ENCODE assay signal across 8 mouse cellular contexts in the genomic region with DNA sequence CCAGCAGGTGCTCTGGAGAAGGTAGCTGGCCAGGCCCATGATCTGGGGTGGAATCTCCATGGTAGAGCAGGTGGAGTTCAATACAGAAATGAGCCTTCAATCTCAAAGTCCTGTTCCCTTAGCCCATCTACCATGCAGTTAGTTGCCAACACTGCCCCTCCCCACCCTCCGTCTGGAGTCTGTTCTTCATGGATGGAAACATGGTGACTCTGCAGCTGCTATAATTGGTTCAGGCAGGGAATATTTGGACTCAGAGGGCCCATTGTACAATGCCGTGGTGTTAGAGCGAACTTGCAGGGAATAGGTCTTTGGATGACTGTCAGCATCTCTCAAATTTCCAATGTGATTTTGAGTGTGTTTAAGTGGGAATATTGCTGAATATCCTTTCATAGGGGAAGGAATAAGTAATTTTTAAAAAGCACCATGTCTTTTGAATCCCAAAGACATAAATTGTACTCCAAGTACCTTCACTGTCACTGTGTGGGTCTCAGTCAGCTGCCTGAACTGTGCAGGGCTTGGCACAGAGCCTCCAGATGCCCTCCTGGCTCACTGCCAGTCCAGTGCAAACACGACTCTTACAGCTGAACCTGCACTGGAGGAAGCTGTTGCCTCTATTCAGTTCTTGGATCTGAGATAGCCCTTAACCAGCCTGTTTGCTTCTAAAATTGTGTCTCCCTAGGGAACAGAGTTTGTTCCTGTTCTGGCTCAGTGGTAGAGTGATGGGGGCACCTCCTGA.
DNase-seq lines count a peak whose midpoint lies in the region; ATAC-seq and TF ChIP-seq lines count a peak whose summit lies in the region.

No protein-coding gene starts in this region.

- no peak overlapping the region for H3K4me3 ChIP-seq in heart, embryonic 14.5 days (ENCODE audit: control insufficient read depth in 1 of 2, insufficient read depth in 1 of 2, low read depth in 1 of 2, low read length in 2 of 2)
- H3K4me3 ChIP-seq in lung, embryonic 14.5 days (ENCODE audit: low read depth, low read length) = no peak overlapping the region
- H3K4me3 ChIP-seq in embryonic facial prominence, embryonic 14.5 days (ENCODE audit: low read depth, low read length) = no peak overlapping the region

- peak; percentile 76 for ATAC-seq in heart, embryonic 14.5 days (ENCODE audit: insufficient number of reproducible peaks, insufficient read depth, low FRiP score, low read depth)
- no peak; the same call in 1 of the 2 replicates for ATAC-seq in lung, embryonic 14.5 days (ENCODE audit: insufficient read depth)
- ATAC-seq in embryonic facial prominence, embryonic 14.5 days (ENCODE audit: low read depth) = no peak; the same call in 1 of the 2 replicates

- DNase-seq in heart, adult 8-10 months (ENCODE audit: low spot score) = no peak
- DNase-seq in lung, embryonic 14.5 days = peak; percentile 49
- DNase-seq in lung, postnatal 4 days = no peak
- DNase-seq in embryonic facial prominence, embryonic 14.5 days (ENCODE audit: low spot score) = peak; percentile 29
- DNase-seq in heart, postnatal 4 days = peak; percentile 70
- no peak for DNase-seq in ovary, postnatal 14 days (ENCODE audit: low spot score)
- no peak for DNase-seq in embryo, embryonic 10 days (ENCODE audit: low spot score)

- WGBS in heart, embryonic 14.5 days = 36% methylated on average over 4 of the region's 4 CpGs
- 58% methylated on average over 4 of the region's 4 CpGs for WGBS in lung, embryonic 14.5 days
- 33% methylated on average over 4 of the region's 4 CpGs for WGBS in embryonic facial prominence, embryonic 14.5 days

- peaks cover 9 to 16% of the 10 kb centered on the region in 2 experiments; a peak in 3 of 4 replicates for H3K4me1 ChIP-seq in heart, embryonic 14.5 days (ENCODE audit: control insufficient read depth in 2 of 2, insufficient read depth in 2 of 2, low read length in 2 of 2)
- H3K4me1 ChIP-seq in lung, embryonic 14.5 days (ENCODE audit: insufficient read depth) = no peaks in the 10 kb centered on the region
- H3K4me1 ChIP-seq in embryonic facial prominence, embryonic 14.5 days (ENCODE audit: control insufficient read depth, insufficient read depth, low read length) = no peaks in the 10 kb centered on the region

- no peak for TF ChIP-seq CTCF in lung, embryonic 14.5 days (IDR thresholded peaks at IDR 0.05; ENCODE audit: low read depth)

- H3K9me3 ChIP-seq in heart, embryonic 14.5 days (ENCODE audit: control insufficient read depth, low read length) = no peaks in the 10 kb centered on the region
- H3K9me3 ChIP-seq in lung, embryonic 14.5 days (ENCODE audit: low read depth, low read length) = no peaks in the 10 kb centered on the region
- H3K9me3 ChIP-seq in embryonic facial prominence, embryonic 14.5 days (ENCODE audit: control insufficient read depth, low read length) = no peaks in the 10 kb centered on the region

- H3K27ac ChIP-seq in heart, embryonic 14.5 days (replicated peaks in 1 of 2; ENCODE audit: control insufficient read depth in 1 of 2, insufficient read depth in 1 of 2, low read depth in 2 of 2, low read length in 2 of 2) = peak overlapping the region; percentile 29 to 39
- H3K27ac ChIP-seq in lung, embryonic 14.5 days (ENCODE audit: low read depth) = no peak overlapping the region
- H3K27ac ChIP-seq in embryonic facial prominence, embryonic 14.5 days (replicated peaks; ENCODE audit: low read depth, low read length) = no peak overlapping the region

- H3K4me2 ChIP-seq in heart, embryonic 14.5 days (ENCODE audit: low read length) = no peak overlapping the region
- no peak overlapping the region for H3K4me2 ChIP-seq in lung, embryonic 14.5 days
- no peak overlapping the region for H3K4me2 ChIP-seq in embryonic facial prominence, embryonic 14.5 days (ENCODE audit: low read depth, low read length)

- no peaks in the 10 kb centered on the region for H3K27me3 ChIP-seq in heart, embryonic 14.5 days (ENCODE audit: control insufficient read depth, insufficient read depth, low read length)
- H3K27me3 ChIP-seq in lung, embryonic 14.5 days (ENCODE audit: insufficient read depth, low read length) = no peaks in the 10 kb centered on the region
- H3K27me3 ChIP-seq in embryonic facial prominence, embryonic 14.5 days (replicated peaks; ENCODE audit: control insufficient read depth, insufficient read depth, low read length) = no peaks in the 10 kb centered on the region

- H3K9ac ChIP-seq in heart, embryonic 14.5 days (ENCODE audit: low read length) = no peak overlapping the region
- H3K9ac ChIP-seq in lung, embryonic 14.5 days = no peak overlapping the region
- H3K9ac ChIP-seq in embryonic facial prominence, embryonic 14.5 days (ENCODE audit: low read depth, low read length) = no peak overlapping the region

- H3K36me3 ChIP-seq in heart, embryonic 14.5 days (ENCODE audit: control insufficient read depth, insufficient read depth, low read length) = no peaks in the 10 kb centered on the region
- H3K36me3 ChIP-seq in lung, embryonic 14.5 days (ENCODE audit: insufficient read depth) = no peaks in the 10 kb centered on the region
- no peaks in the 10 kb centered on the region for H3K36me3 ChIP-seq in embryonic facial prominence, embryonic 14.5 days (ENCODE audit: control insufficient read depth, insufficient read depth, low read length)

Comparison
In these comparisons a context has a peak if more than half of its experiments do, and no peak if none do; other contexts are left out.
1. DNase-seq: peak in lung, embryonic 14.5 days (single experiment), embryonic facial prominence, embryonic 14.5 days (single experiment) and heart, postnatal 4 days (single experiment); none in heart, adult 8-10 months (single experiment), lung, postnatal 4 days (0 of 2), ovary, postnatal 14 days (single experiment) and embryo, embryonic 10 days (single experiment).
2. H3K27ac ChIP-seq: peak in heart, embryonic 14.5 days (2 of 2); none in lung, embryonic 14.5 days (single experiment) and embryonic facial prominence, embryonic 14.5 days (single experiment).